Mouse (Mus musculus) intestine, embryonic 16.5 days (tissue): ENCODE measurements around the gene Uvrag. TPM values are rescaled to one million over a fixed set of nuclear protein-coding genes. Genes with fewer than 3 reads are reported as not detected.

Experiments
- ATAC-seq: fragments of 200-750 bp; cut with Nextera tagmentation; 2 replicates; pipeline ENCODE4 v1.8.0; 2017; ENCODE audit warnings: moderate TSS enrichment, moderate library complexity
- H3K27ac ChIP-seq: fragments of 300-500 bp; sonication (generic); 2 replicates; pipeline ENCODE4 v1.5.1; 2014; ENCODE audit warnings: mild to moderate bottlenecking, low read length
- H3K27me3 ChIP-seq: fragments of 300-500 bp; sonication (generic); replicated peaks from 2 replicates; pipeline ENCODE4 v1.6.1; 2014; ENCODE audit warnings: low read length, control low read depth, mixed read lengths; ENCODE audit not compliant: control insufficient read depth, insufficient read depth
- H3K36me3 ChIP-seq: fragments of 300-500 bp; sonication (generic); 2 replicates; pipeline ENCODE4 v1.6.1; 2014; ENCODE audit warnings: low read length, control low read depth; ENCODE audit not compliant: control insufficient read depth, insufficient read depth
- H3K4me1 ChIP-seq: fragments of 300-500 bp; sonication (generic); 2 replicates; pipeline ENCODE4 v1.6.1; 2014; ENCODE audit warnings: low read length, control low read depth, mixed read lengths; ENCODE audit not compliant: control insufficient read depth, insufficient read depth
- H3K4me2 ChIP-seq: fragments of 300-500 bp; sonication (generic); 2 replicates; pipeline ENCODE4 v1.6.1; 2014; ENCODE audit warnings: low read depth, low read length, control low read depth
- H3K4me3 ChIP-seq: fragments of 300-500 bp; sonication (generic); 2 replicates; pipeline ENCODE4 v1.5.1; 2014; ENCODE audit warnings: mild to moderate bottlenecking, low read length
- H3K9ac ChIP-seq: fragments of 300-500 bp; sonication (generic); 2 replicates; pipeline ENCODE4 v1.6.1; 2014; ENCODE audit warnings: low read depth, low read length
- H3K9me3 ChIP-seq: fragments of 300-500 bp; sonication (generic); 2 replicates; pipeline ENCODE4 v1.6.1; 2016; ENCODE audit warnings: low read length, control low read depth; ENCODE audit not compliant: control insufficient read depth
- WGBS: fragments of 180-500 bp; shearing (Covaris S2); extraction: QIAGEN DNeasy Blood & Tissue Kit; methylation state at CpG from one replicate; pipeline ENCODE4 v1.1.7; 2014; 5-methylcytosine and 5-hydroxymethylcytosine counted together
- polyA plus RNA-seq: library from polyadenylated mRNA; unstranded; fragments of >200 nt; fragmentation: Nextera tagmentation; extraction: Ambion mirVana; gene quantifications from 2 replicates; pipeline ENCODE4 v1.2.1, GENCODE M21; 2015

The Uvrag gene
- polyA plus RNA-seq, 1 experiment from 2014 or later, result 17.4 TPM

DNA sequence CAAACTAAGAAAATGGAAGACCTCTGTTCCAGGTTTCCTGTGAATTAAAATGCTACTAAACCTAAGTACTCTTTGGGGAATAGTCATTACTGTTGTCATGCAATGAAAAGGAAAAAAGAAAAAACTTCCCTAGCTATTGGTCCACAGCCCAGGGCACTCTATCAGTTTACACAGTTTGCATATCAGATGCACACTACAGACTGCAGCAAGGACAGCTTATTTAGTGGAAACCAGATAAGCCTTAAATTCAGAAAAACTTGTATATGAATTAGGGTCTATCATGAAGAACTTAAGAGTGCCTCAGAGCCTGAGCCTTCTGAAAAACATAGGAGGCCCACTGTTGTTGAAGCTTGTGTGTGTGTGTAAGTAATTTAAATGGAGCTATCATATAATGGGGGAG lies 142.2 kb downstream of the Uvrag start:
- ATAC-seq, result no peak
- Histone ChIP-seq H3K4me3 (no peak overlapping the region), H3K27ac (no peak overlapping the region), H3K9me3 (no peaks in the 10 kb centered on the region), H3K9ac (no peak overlapping the region), H3K27me3 (no peaks in the 10 kb centered on the region), H3K36me3 (no peaks in the 10 kb centered on the region), H3K4me1 (no peaks in the 10 kb centered on the region), H3K4me2 (no peak overlapping the region)

DNA sequence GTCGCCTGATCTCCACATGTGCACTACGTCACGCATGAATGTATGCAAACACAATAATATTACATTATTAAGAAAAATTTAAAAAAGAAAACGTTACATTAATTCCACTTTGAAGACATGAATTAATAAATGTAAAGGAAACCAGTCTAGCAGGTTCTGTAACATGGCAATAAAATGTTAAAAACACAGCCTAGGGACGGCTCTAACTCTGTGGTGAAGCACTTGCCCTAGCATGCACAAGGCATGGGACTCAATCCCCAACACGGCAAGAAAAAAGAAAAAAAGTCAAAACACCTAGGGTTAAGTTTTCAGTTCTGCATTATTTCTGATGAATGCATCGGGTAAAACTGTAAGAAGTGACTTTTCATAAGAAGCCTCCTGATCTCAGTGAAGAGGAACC lies 143.2 kb downstream of the Uvrag start:
- no peaks in the 10 kb centered on the region for H3K36me3 ChIP-seq
- no peaks in the 10 kb centered on the region for H3K27me3 ChIP-seq
- ATAC-seq, result no peak
- H3K4me2 ChIP-seq, result no peak overlapping the region
- no peaks in the 10 kb centered on the region for H3K9me3 ChIP-seq
- no peak overlapping the region for H3K27ac ChIP-seq
- H3K4me3 ChIP-seq, result no peak overlapping the region
- no peak overlapping the region for H3K9ac ChIP-seq
- H3K4me1 ChIP-seq, result no peaks in the 10 kb centered on the region
- WGBS, result 81% methylated on average over 7 of the region's 7 CpGs

- no peak overlapping the region for H3K4me3 ChIP-seq
- H3K27ac ChIP-seq, result no peak overlapping the region
- ATAC-seq, result no peak
- H3K9ac ChIP-seq, result no peak overlapping the region
- H3K27me3 ChIP-seq, result no peaks in the 10 kb centered on the region
- no peaks in the 10 kb centered on the region for H3K9me3 ChIP-seq
- no peaks in the 10 kb centered on the region for H3K4me1 ChIP-seq
- no peaks in the 10 kb centered on the region for H3K36me3 ChIP-seq
- no peak overlapping the region for H3K4me2 ChIP-seq
- 97% methylated on average over 6 of the region's 6 CpGs for WGBS
Measured at GRCm38 (mm10) chr7:98996791-98997190, 144.2 kb downstream of the Uvrag start.

GRCm38 (mm10) chr7:98995126-98995727 lies 145.7 kb downstream of the Uvrag start:
- H3K9me3 ChIP-seq, result no peaks in the 10 kb centered on the region
- H3K27ac ChIP-seq, result no peak overlapping the region
- H3K27me3 ChIP-seq, result no peaks in the 10 kb centered on the region
- WGBS, result 82% methylated on average over 5 of the region's 5 CpGs
- H3K4me1 ChIP-seq, result no peaks in the 10 kb centered on the region
- ATAC-seq, result no peak
- 0 out of 2 replicates have a peak, but pooled peaks cover 5% of the 10 kb centered on the region for H3K36me3 ChIP-seq
- no peak overlapping the region for H3K4me3 ChIP-seq
- no peak overlapping the region for H3K9ac ChIP-seq
- H3K4me2 ChIP-seq, result no peak overlapping the region

GRCm38 (mm10) chr7:98994137-98994536 lies 146.8 kb downstream of the Uvrag start:
- H3K4me1 ChIP-seq, result no peaks in the 10 kb centered on the region
- no peak overlapping the region for H3K4me3 ChIP-seq
- 74% methylated on average over 6 of the region's 6 CpGs for WGBS
- H3K27ac ChIP-seq, result no peak overlapping the region
- no peak overlapping the region for H3K9ac ChIP-seq
- 0 out of 2 replicates have a peak, but pooled peaks cover 5% of the 10 kb centered on the region for H3K36me3 ChIP-seq
- no peak for ATAC-seq
- no peaks in the 10 kb centered on the region for H3K9me3 ChIP-seq
- no peak overlapping the region for H3K4me2 ChIP-seq
- H3K27me3 ChIP-seq, result no peaks in the 10 kb centered on the region

- Histone ChIP-seq H3K9me3 (no peaks in the 10 kb centered on the region), H3K9ac (no peak overlapping the region), H3K27me3 (no peaks in the 10 kb centered on the region), H3K27ac (no peak overlapping the region), H3K4me1 (no peaks in the 10 kb centered on the region), H3K36me3 (0 out of 2 replicates have a peak, but pooled peaks cover 5% of the 10 kb centered on the region), H3K4me2 (no peak overlapping the region), H3K4me3 (no peak overlapping the region)
- WGBS, result 75% methylated on average over 4 of the region's 4 CpGs
- no peak for ATAC-seq
Measured at GRCm38 (mm10) chr7:98993395-98993794, 147.5 kb downstream of the Uvrag start.

DNA sequence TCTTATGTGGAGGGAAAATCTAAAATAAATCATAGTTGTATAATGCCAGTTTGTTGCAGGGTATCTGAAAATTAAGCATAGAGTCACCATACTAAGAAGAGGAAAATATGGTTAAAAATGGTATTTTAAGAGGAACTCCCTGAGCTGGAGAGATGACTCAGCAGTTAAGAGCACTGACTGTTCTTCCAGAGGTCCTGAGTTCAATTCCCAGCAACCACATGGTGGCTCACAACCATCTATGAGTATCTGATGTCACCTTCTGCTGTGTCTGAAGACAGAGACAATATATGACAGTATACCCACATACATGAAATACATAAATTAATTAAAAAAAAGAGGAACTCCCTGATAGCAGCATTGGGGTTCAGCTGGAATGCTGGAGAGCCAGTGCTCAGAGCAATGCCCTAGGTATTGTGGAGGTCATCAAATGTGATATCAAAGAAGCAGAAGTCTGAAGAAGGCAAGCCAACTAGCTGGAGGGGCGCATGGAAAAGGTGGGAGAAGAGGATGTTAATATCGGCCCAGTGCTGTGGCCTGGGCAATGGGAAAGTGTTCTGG lies 149.7 kb downstream of the Uvrag start:
- H3K27ac ChIP-seq, result no peak overlapping the region
- H3K4me2 ChIP-seq, result no peak overlapping the region
- H3K36me3 ChIP-seq, result 0 out of 2 replicates have a peak, but pooled peaks cover 5% of the 10 kb centered on the region
- H3K9ac ChIP-seq, result no peak overlapping the region
- WGBS, result 96% methylated on average over 2 of the region's 2 CpGs
- H3K27me3 ChIP-seq, result no peaks in the 10 kb centered on the region
- no peaks in the 10 kb centered on the region for H3K9me3 ChIP-seq
- H3K4me3 ChIP-seq, result no peak overlapping the region
- ATAC-seq, result no peak
- H3K4me1 ChIP-seq, result no peaks in the 10 kb centered on the region

DNA sequence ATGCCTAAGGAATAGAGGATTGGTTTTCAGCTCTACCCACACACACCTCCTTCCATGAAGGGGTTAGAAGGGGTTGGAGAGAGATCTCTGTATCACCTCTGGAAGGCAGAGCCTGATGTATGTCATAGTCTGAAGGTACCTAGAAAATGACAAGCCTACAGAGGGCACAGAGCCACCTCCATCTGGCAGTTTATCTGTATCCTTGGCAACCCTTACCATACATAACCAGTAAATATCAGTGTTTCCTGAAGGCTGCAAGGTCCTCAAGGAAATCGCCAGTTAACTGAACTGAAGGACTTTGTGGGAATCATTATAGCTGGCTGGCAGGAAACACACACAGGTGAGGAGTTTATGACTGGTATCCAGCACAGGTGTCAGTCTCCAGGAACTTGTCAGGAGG lies 150.4 kb downstream of the Uvrag start:
- Histone ChIP-seq H3K27me3 (no peaks in the 10 kb centered on the region), H3K4me3 (no peak overlapping the region), H3K9me3 (no peaks in the 10 kb centered on the region), H3K4me1 (no peaks in the 10 kb centered on the region), H3K4me2 (no peak overlapping the region), H3K9ac (no peak overlapping the region), H3K36me3 (0 out of 2 replicates have a peak, but pooled peaks cover 5% of the 10 kb centered on the region), H3K27ac (no peak overlapping the region)
- no peak for ATAC-seq
- WGBS, result 82% methylated on average over 1 of the region's 1 CpGs

GRCm38 (mm10) chr7:98986962-98987441 lies 153.9 kb downstream of the Uvrag start:
- WGBS, result 86% methylated on average over 14 of the region's 14 CpGs
- H3K27ac ChIP-seq, result no peak overlapping the region
- H3K4me3 ChIP-seq, result no peak overlapping the region
- H3K27me3 ChIP-seq, result no peaks in the 10 kb centered on the region
- H3K36me3 ChIP-seq, result 0 out of 2 replicates have a peak, but pooled peaks cover 5% of the 10 kb centered on the region
- no peak overlapping the region for H3K9ac ChIP-seq
- no peaks in the 10 kb centered on the region for H3K9me3 ChIP-seq
- H3K4me2 ChIP-seq, result no peak overlapping the region
- no peaks in the 10 kb centered on the region for H3K4me1 ChIP-seq
- ATAC-seq, result no peak
